Mouse (Mus musculus) hindbrain, embryonic 15.5 days (tissue): Measurements from ENCODE around the gene Vps11. TPM values are rescaled to one million over a fixed set of nuclear protein-coding genes. Genes with fewer than 3 reads are reported as not detected.

Source experiments
- ATAC-seq: fragments of 200-750 bp; cut with Nextera tagmentation; 2 replicates; pipeline ENCODE4 v1.8.0; 2017; ENCODE audit warnings: low read depth, moderate number of reproducible peaks, moderate TSS enrichment; ENCODE audit not compliant: low FRiP score
- H3K27ac ChIP-seq: fragments of 300-500 bp; sonication (generic); replicated peaks from 2 replicates; pipeline ENCODE4 v1.5.1; 2015; ENCODE audit warnings: mild to moderate bottlenecking, inconsistent platforms
- H3K27me3 ChIP-seq: fragments of 300-500 bp; sonication (generic); 2 replicates; pipeline ENCODE4 v1.6.1; 2015; ENCODE audit warnings: control low read depth, inconsistent platforms
- H3K36me3 ChIP-seq: fragments of 300-500 bp; sonication (generic); 2 replicates; pipeline ENCODE4 v1.6.1; 2015; ENCODE audit warnings: control low read depth, inconsistent platforms
- H3K4me1 ChIP-seq: fragments of 300-500 bp; sonication (generic); replicated peaks from 2 replicates; pipeline ENCODE4 v1.6.1; 2015; ENCODE audit warnings: control low read depth, inconsistent platforms
- H3K4me2 ChIP-seq: fragments of 300-500 bp; sonication (generic); 2 replicates; pipeline ENCODE4 v1.6.1; 2015; ENCODE audit warnings: moderate library complexity, mild to moderate bottlenecking, inconsistent platforms
- H3K4me3 ChIP-seq: fragments of 300-500 bp; sonication (generic); 2 replicates; pipeline ENCODE4 v1.5.1; 2015; ENCODE audit warnings: mild to moderate bottlenecking, inconsistent platforms
- H3K9ac ChIP-seq: fragments of 300-500 bp; sonication (generic); 2 replicates; pipeline ENCODE4 v1.6.1; 2015; ENCODE audit warnings: inconsistent platforms
- H3K9me3 ChIP-seq: fragments of 300-500 bp; sonication (generic); 2 replicates; pipeline ENCODE4 v1.6.1; 2016; ENCODE audit warnings: control low read depth, inconsistent platforms
- WGBS: fragments of 180-500 bp; shearing (Covaris S2); methylation state at CpG from one replicate; pipeline ENCODE4 v1.1.7; 2015; 5-methylcytosine and 5-hydroxymethylcytosine counted together
- polyA plus RNA-seq: library from polyadenylated mRNA; unstranded; fragments of >200 nt; fragmentation: Nextera tagmentation; extraction: Ambion mirVana; gene quantifications from 2 replicates; pipeline ENCODE4 v1.2.1, GENCODE M21; 2015

Vps11 gene
- polyA plus RNA-seq, 1 experiment from 2014 or later = 45.0 TPM

- Histone ChIP-seq H3K4me1 (peaks cover 39% of the 10 kb centered on the region), H3K4me3 (peak overlapping the region; percentile 100), H3K36me3 (peaks cover 23% of the 10 kb centered on the region), H3K4me2 (peak overlapping the region; percentile 86), H3K27ac (no peak overlapping the region; the same call in 1 of the 2 replicates), H3K27me3 (no peaks in the 10 kb centered on the region), H3K9me3 (no peaks in the 10 kb centered on the region), H3K9ac (peak overlapping the region; percentile 99)
- WGBS = 33% methylated on average over 3 of the region's 3 CpGs
- no peak for ATAC-seq
Observed at GRCm38 (mm10) chr9:44318826-44319095, 42.7 kb downstream of the Vps11 start.

- H3K27me3 ChIP-seq = no peaks in the 10 kb centered on the region
- peak overlapping the region; percentile 86 for H3K4me2 ChIP-seq
- WGBS = 71% methylated on average over 5 of the region's 5 CpGs
- H3K4me3 ChIP-seq = peak overlapping the region; percentile 100
- H3K9ac ChIP-seq = peak overlapping the region; percentile 99
- H3K36me3 ChIP-seq = peaks cover 27% of the 10 kb centered on the region
- H3K4me1 ChIP-seq = peaks cover 39% of the 10 kb centered on the region
- no peak overlapping the region; the same call in 1 of the 2 replicates for H3K27ac ChIP-seq
- no peaks in the 10 kb centered on the region for H3K9me3 ChIP-seq
- no peak for ATAC-seq
Observed at GRCm38 (mm10) chr9:44318076-44318825, 43.2 kb downstream of the Vps11 start.

- H3K9ac ChIP-seq = no peak overlapping the region
- peaks cover 39% of the 10 kb centered on the region for H3K4me1 ChIP-seq
- H3K4me3 ChIP-seq = no peak overlapping the region
- no peaks in the 10 kb centered on the region for H3K27me3 ChIP-seq
- H3K9me3 ChIP-seq = no peaks in the 10 kb centered on the region
- ATAC-seq = no peak
- peaks cover 35% of the 10 kb centered on the region for H3K36me3 ChIP-seq
- H3K4me2 ChIP-seq = peak overlapping the region; percentile 86
- 71% methylated on average over 4 of the region's 4 CpGs for WGBS
- H3K27ac ChIP-seq = no peak overlapping the region
Observed at GRCm38 (mm10) chr9:44317452-44317851, 44.0 kb downstream of the Vps11 start.

- Histone ChIP-seq H3K36me3 (peaks cover 40% of the 10 kb centered on the region), H3K9ac (no peak overlapping the region), H3K4me2 (no peak overlapping the region), H3K4me3 (no peak overlapping the region), H3K27me3 (no peaks in the 10 kb centered on the region), H3K4me1 (peaks cover 33% of the 10 kb centered on the region), H3K27ac (no peak overlapping the region), H3K9me3 (no peaks in the 10 kb centered on the region)
- WGBS = 93% methylated on average over 18 of the region's 18 CpGs
- no peak for ATAC-seq
Observed at GRCm38 (mm10) chr9:44314910-44315309, 46.6 kb downstream of the Vps11 start.

- ATAC-seq = no peak
- Histone ChIP-seq H3K27me3 (no peaks in the 10 kb centered on the region), H3K36me3 (peaks cover 40% of the 10 kb centered on the region)
Observed at GRCm38 (mm10) chr9:44314257-44314547, 47.3 kb downstream of the Vps11 start.

GRCm38 (mm10) chr9:44313476-44314256 lies 47.8 kb downstream of the Vps11 start:
- no peak overlapping the region for H3K4me3 ChIP-seq
- H3K36me3 ChIP-seq = peaks cover 40% of the 10 kb centered on the region
- peaks cover 24% of the 10 kb centered on the region for H3K4me1 ChIP-seq
- H3K9me3 ChIP-seq = no peaks in the 10 kb centered on the region
- H3K9ac ChIP-seq = no peak overlapping the region
- no peaks in the 10 kb centered on the region for H3K27me3 ChIP-seq
- WGBS = 63% methylated on average over 19 of the region's 19 CpGs
- no peak for ATAC-seq
- H3K27ac ChIP-seq = no peak overlapping the region
- no peak overlapping the region for H3K4me2 ChIP-seq

More at GRCm38 (mm10) chr9:44314257-44314547, 47.3 kb downstream of the Vps11 start:
- no peak overlapping the region for H3K9ac ChIP-seq
- no peaks in the 10 kb centered on the region for H3K9me3 ChIP-seq
- WGBS = 67% methylated on average over 4 of the region's 4 CpGs
- H3K27ac ChIP-seq = no peak overlapping the region
- H3K4me2 ChIP-seq = no peak overlapping the region
- H3K4me1 ChIP-seq = peaks cover 30% of the 10 kb centered on the region
- no peak overlapping the region for H3K4me3 ChIP-seq

GRCm38 (mm10) chr9:44311136-44312134 lies 50.0 kb downstream of the Vps11 start:
- Histone ChIP-seq H3K36me3 (peaks cover 40% of the 10 kb centered on the region), H3K27me3 (no peaks in the 10 kb centered on the region), H3K4me1 (0 out of 2 replicates have a peak, but pooled peaks cover 5% of the 10 kb centered on the region), H3K4me3 (no peak overlapping the region), H3K27ac (peak overlapping the region; percentile 31), H3K9me3 (no peaks in the 10 kb centered on the region), H3K9ac (no peak overlapping the region), H3K4me2 (peak overlapping the region; percentile 0; the same call in 1 of the 2 replicates)
- WGBS = 9% methylated on average over 27 of the region's 27 CpGs
- ATAC-seq = no peak

GRCm38 (mm10) chr9:44310750-44311135 lies 50.7 kb downstream of the Vps11 start:
- peak overlapping the region; percentile 31 for H3K27ac ChIP-seq
- no peak overlapping the region for H3K9ac ChIP-seq
- H3K4me3 ChIP-seq = no peak overlapping the region
- no peaks in the 10 kb centered on the region for H3K9me3 ChIP-seq
- peaks cover 36% of the 10 kb centered on the region for H3K36me3 ChIP-seq
- WGBS = 29% methylated on average over 10 of the region's 10 CpGs
- no peak for ATAC-seq
- H3K4me1 ChIP-seq = 0 out of 2 replicates have a peak, but pooled peaks cover 5% of the 10 kb centered on the region
- H3K27me3 ChIP-seq = no peaks in the 10 kb centered on the region
- H3K4me2 ChIP-seq = no peak overlapping the region

GRCm38 (mm10) chr9:44309756-44310155 lies 51.7 kb downstream of the Vps11 start:
- 66% methylated on average over 3 of the region's 3 CpGs for WGBS
- peaks cover 7% of the 10 kb centered on the region for H3K4me1 ChIP-seq
- no peak overlapping the region for H3K27ac ChIP-seq
- peaks cover 26% of the 10 kb centered on the region for H3K36me3 ChIP-seq
- no peak overlapping the region for H3K4me3 ChIP-seq
- H3K9ac ChIP-seq = no peak overlapping the region
- no peaks in the 10 kb centered on the region for H3K27me3 ChIP-seq
- no peak for ATAC-seq
- H3K4me2 ChIP-seq = no peak overlapping the region
- no peaks in the 10 kb centered on the region for H3K9me3 ChIP-seq

- H3K9ac ChIP-seq = no peak overlapping the region
- no peak overlapping the region for H3K4me2 ChIP-seq
- peaks cover 14% of the 10 kb centered on the region for H3K4me1 ChIP-seq
- WGBS = 89% methylated on average over 2 of the region's 2 CpGs
- no peak overlapping the region for H3K4me3 ChIP-seq
- no peak for ATAC-seq
- no peaks in the 10 kb centered on the region for H3K9me3 ChIP-seq
- peaks cover 8% of the 10 kb centered on the region; the same call in 1 of the 2 replicates for H3K36me3 ChIP-seq
- no peak overlapping the region for H3K27ac ChIP-seq
- H3K27me3 ChIP-seq = no peaks in the 10 kb centered on the region
Observed at GRCm38 (mm10) chr9:44307248-44307647, 54.2 kb downstream of the Vps11 start.

GRCm38 (mm10) chr9:44306532-44306931 lies 54.9 kb downstream of the Vps11 start:
- no peaks in the 10 kb centered on the region for H3K9me3 ChIP-seq
- WGBS = 86% methylated on average over 6 of the region's 6 CpGs
- no peak overlapping the region for H3K4me2 ChIP-seq
- no peak overlapping the region for H3K4me3 ChIP-seq
- H3K9ac ChIP-seq = no peak overlapping the region
- ATAC-seq = no peak
- no peak overlapping the region for H3K27ac ChIP-seq
- no peaks in the 10 kb centered on the region for H3K27me3 ChIP-seq
- peaks cover 14% of the 10 kb centered on the region for H3K4me1 ChIP-seq
- H3K36me3 ChIP-seq = peaks cover 13% of the 10 kb centered on the region
